Mouse (Mus musculus) intestine, postnatal 0 days (tissue): ENCODE data around the gene Lpar3. TPM values are rescaled to one million over a fixed set of nuclear protein-coding genes. Genes with fewer than 3 reads are reported as not detected.
A peak's percentile ranks its signal among the peaks of the same experiment; 100 is the strongest.

Source experiments
- ATAC-seq: fragments of 200-750 bp; cut with Nextera tagmentation; 2 replicates; pipeline ENCODE4 v1.8.0; 2017; ENCODE audit warnings: mild to moderate bottlenecking, moderate TSS enrichment, moderate library complexity
- H3K27ac ChIP-seq: fragments of 300-500 bp; sonication (generic); 2 replicates; pipeline ENCODE4 v1.5.1; 2014; ENCODE audit warnings: mild to moderate bottlenecking, low read depth, low read length, moderate library complexity
- H3K27me3 ChIP-seq: fragments of 300-500 bp; sonication (generic); replicated peaks from 2 replicates; pipeline ENCODE4 v1.6.1; 2014; ENCODE audit warnings: low read length, mixed read lengths; ENCODE audit not compliant: control insufficient read depth, insufficient read depth
- H3K36me3 ChIP-seq: fragments of 300-500 bp; sonication (generic); 2 replicates; pipeline ENCODE4 v1.6.1; 2014; ENCODE audit warnings: mild to moderate bottlenecking, moderate library complexity; ENCODE audit not compliant: control insufficient read depth, insufficient read depth
- H3K4me1 ChIP-seq: fragments of 300-500 bp; sonication (generic); replicated peaks from 2 replicates; pipeline ENCODE4 v1.6.1; 2014; ENCODE audit warnings: antibody characterized with exemption, low read length, mixed read lengths; ENCODE audit not compliant: control insufficient read depth, insufficient read depth
- H3K4me2 ChIP-seq: fragments of 300-500 bp; sonication (generic); replicated peaks from 2 replicates; pipeline ENCODE4 v1.6.1; 2014; ENCODE audit warnings: low read depth, mild to moderate bottlenecking, moderate library complexity
- H3K4me3 ChIP-seq: fragments of 300-500 bp; sonication (generic); 2 replicates; pipeline ENCODE4 v1.5.1; 2014; ENCODE audit warnings: low read depth, low read length
- H3K9ac ChIP-seq: fragments of 300-500 bp; sonication (generic); 2 replicates; pipeline ENCODE4 v1.6.1; 2014; ENCODE audit warnings: mild to moderate bottlenecking, low read depth, low read length
- H3K9me3 ChIP-seq: fragments of 300-500 bp; sonication (generic); 2 replicates; pipeline ENCODE4 v1.6.1; 2016; ENCODE audit warnings: mixed run types; ENCODE audit not compliant: control insufficient read depth
- CTCF ChIP-seq: sonication (generic); IDR thresholded peaks from 2 replicates; pipeline ENCODE4 v1.5.1; 2016; ENCODE audit warnings: low read depth, mild to moderate bottlenecking, control low read depth, antibody characterized with exemption, moderate library complexity
- WGBS: fragments of 180-500 bp; shearing (Covaris S2); extraction: QIAGEN DNeasy Blood & Tissue Kit; methylation state at CpG from one replicate; pipeline ENCODE4 v1.1.7; 2014; 5-methylcytosine and 5-hydroxymethylcytosine counted together
- polyA plus RNA-seq: library from polyadenylated mRNA; unstranded; fragments of >200 nt; fragmentation: Nextera tagmentation; extraction: Ambion mirVana; gene quantifications from 2 replicates; pipeline ENCODE4 v1.2.1, GENCODE M21; 2015

The Lpar3 gene
- polyA plus RNA-seq, 1 experiment from 2014 or later = 10.7 TPM

DNA sequence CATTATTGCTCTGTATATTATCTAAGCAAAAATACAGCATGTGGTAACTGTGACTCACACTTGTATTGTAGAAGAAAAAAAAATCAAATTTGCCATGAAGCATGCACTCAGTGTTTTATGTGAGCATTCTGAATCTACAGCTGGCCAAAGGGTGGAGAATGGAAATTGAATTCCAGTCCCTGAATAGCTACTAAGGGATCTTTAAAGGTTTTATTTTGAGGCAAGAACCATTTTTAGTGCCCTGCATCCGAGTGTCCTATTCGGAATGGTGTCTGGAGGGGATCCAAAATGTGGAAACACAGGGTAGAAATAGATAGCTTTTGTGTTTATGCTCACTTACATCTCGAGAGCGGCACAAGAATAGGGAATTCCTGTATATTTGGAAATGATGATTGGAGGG is 65.4 kb downstream of the Lpar3 start:
- Histone ChIP-seq H3K4me3 (no peak overlapping the region), H3K4me2 (no peak overlapping the region), H3K27ac (no peak overlapping the region), H3K9me3 (no peaks in the 10 kb centered on the region), H3K27me3 (no peaks in the 10 kb centered on the region), H3K4me1 (peaks cover 4% of the 10 kb centered on the region; the same call in 1 of the 2 replicates), H3K9ac (no peak overlapping the region), H3K36me3 (no peaks in the 10 kb centered on the region)
- 70% methylated on average over 4 of the region's 4 CpGs for WGBS
- no peak for TF ChIP-seq CTCF
- ATAC-seq = no peak

DNA sequence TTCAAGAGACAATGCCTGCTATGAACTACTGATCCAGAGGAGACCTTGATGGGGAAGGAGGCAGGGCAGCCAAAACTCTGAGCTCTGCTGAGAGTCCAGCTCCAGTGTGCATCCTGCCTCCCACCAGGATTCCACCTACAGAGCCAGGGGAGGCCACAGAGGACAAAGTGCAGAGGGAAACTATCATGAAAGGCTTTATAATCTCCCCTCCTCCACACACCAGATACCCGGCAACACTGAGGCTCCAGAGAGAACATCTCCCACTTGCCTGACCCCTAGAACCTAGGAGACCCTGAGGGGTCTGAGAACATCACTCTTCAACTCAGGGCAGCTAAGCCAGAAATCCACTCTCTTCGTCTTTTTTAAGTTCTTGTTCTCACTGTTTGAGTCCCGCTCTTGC is 71.2 kb downstream of the Lpar3 start:
- ATAC-seq = peak; percentile 72
- TF ChIP-seq CTCF = no peak
- Histone ChIP-seq H3K27ac (peak overlapping the region; percentile 2; the same call in 1 of the 2 replicates), H3K27me3 (no peaks in the 10 kb centered on the region), H3K4me1 (no peaks in the 10 kb centered on the region), H3K36me3 (no peaks in the 10 kb centered on the region), H3K4me2 (peak overlapping the region; percentile 17; the same call in 1 of the 2 replicates), H3K9me3 (no peaks in the 10 kb centered on the region), H3K4me3 (no peak overlapping the region), H3K9ac (no peak overlapping the region)
- 46% methylated on average over 3 of the region's 3 CpGs for WGBS

DNA sequence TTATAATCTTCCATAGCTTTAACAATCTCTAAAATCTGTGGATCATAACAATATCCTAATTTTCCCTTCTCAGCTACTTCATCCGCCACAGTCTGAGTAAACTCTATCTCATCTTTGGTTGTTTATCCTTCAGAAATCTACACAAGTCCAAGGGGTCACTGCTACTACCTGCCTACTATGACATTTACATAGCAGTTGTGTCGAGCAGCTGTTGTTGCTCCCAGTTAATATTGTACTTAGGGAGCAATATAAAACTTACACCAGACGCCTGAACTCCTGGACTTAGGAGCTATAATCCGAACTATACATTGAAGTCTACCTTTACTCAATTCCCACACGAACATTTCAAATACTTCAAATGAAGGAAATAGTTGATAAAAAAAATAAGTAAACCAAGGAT is 71.8 kb downstream of the Lpar3 start:
- TF ChIP-seq CTCF = no peak
- Histone ChIP-seq H3K27ac (0 out of 2 replicates have a peak overlapping the region, but pooled peaks have one; percentile 2), H3K9me3 (no peaks in the 10 kb centered on the region), H3K36me3 (no peaks in the 10 kb centered on the region), H3K4me1 (no peaks in the 10 kb centered on the region), H3K27me3 (no peaks in the 10 kb centered on the region), H3K4me3 (no peak overlapping the region), H3K4me2 (0 out of 2 replicates have a peak overlapping the region, but pooled peaks have one; percentile 17), H3K9ac (no peak overlapping the region)
- WGBS = 30% methylated on average over 5 of the region's 5 CpGs
- peak; percentile 98 for ATAC-seq

DNA sequence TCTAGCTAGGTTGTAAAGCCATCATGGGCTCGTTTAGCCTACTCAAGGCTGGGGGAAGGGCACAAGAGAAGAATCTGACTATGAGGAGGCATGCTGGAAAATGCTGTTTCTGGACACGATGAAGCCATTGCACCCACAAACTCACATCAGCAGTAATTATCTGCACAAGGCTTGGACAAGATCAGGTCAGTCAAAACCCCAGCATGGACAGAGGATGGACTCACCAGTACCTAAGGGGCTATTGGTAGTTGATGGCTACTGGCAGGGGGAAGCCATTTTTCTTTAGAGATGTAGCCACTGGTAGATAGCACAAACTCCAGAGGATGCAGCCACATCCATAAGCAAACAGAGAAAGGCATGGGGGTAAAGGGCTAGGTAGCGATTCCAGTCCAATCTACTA is 81.7 kb downstream of the Lpar3 start:
- Histone ChIP-seq H3K9me3 (no peaks in the 10 kb centered on the region), H3K4me2 (no peak overlapping the region), H3K36me3 (no peaks in the 10 kb centered on the region), H3K27ac (no peak overlapping the region), H3K27me3 (no peaks in the 10 kb centered on the region), H3K4me1 (no peaks in the 10 kb centered on the region), H3K4me3 (no peak overlapping the region), H3K9ac (no peak overlapping the region)
- 67% methylated on average over 3 of the region's 3 CpGs for WGBS
- ATAC-seq = no peak
- no peak for TF ChIP-seq CTCF

DNA sequence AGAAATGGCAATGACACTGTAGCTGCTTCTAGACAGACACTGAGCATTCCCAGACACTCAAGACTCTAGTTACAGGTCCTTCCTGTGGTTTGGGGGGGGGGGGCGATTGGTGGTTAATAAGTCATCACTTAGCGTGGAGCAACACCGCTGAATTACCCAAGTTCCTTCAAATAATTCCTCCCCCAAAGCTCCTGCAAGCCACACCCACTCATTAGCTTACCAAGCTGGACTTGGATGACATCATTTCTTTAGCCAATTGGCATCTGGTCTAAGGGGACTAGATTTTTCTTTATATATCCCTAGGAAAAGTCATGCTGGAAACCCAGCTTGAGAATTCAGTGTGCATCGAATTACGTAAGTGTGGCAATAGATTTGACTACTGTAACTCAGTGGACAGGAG is 82.4 kb downstream of the Lpar3 start:
- H3K36me3 ChIP-seq = no peaks in the 10 kb centered on the region
- no peaks in the 10 kb centered on the region for H3K27me3 ChIP-seq
- no peak for ATAC-seq
- no peaks in the 10 kb centered on the region for H3K9me3 ChIP-seq
- no peak overlapping the region for H3K27ac ChIP-seq
- WGBS = 75% methylated on average over 5 of the region's 5 CpGs
- H3K4me3 ChIP-seq = no peak overlapping the region
- H3K4me1 ChIP-seq = no peaks in the 10 kb centered on the region
- no peak overlapping the region for H3K4me2 ChIP-seq
- no peak for TF ChIP-seq CTCF
- no peak overlapping the region for H3K9ac ChIP-seq

DNA sequence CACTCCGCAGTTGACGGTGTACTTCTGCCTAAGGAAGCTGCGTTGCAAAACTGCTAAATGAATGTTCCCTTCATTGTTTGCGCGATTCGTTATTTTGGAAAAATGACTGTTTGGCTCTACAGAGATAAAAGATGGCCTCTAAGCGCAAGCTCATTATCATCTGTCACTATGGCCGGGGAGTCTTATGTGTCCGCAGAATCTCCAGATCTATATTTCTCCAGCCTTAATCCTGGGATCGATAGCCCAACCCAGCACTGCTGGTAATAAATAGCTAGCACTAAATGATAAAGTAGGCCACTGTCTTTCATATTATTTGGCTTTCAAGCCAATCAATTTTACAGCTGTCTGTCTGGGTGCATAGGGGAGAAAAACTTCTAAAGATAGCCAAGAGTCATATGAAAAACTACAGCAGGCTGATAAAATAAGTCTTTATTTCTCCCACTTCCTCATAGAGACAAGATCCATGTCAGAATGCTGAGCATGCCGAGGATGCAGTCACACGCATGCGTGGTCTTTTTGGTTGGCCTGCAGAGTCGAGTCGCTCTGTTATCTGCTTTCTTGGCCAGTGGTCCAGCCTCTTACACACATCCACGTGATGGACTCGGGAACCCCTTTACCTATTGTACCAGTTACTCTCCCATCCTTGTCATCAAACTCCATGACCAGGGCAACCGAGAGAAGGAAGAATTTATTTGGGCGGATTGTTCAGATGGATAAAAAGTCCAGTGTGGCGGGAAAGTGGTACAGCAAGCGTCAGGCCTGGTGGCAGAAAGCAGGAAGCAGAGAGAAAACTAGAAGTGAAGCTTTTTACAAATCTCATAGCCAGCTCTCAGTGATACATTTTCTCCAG is 84.0 kb downstream of the Lpar3 start:
- Histone ChIP-seq H3K36me3 (no peaks in the 10 kb centered on the region), H3K9ac (no peak overlapping the region), H3K4me2 (peak overlapping the region; percentile 24; the same call in 1 of the 2 replicates), H3K4me3 (no peak overlapping the region), H3K9me3 (no peaks in the 10 kb centered on the region), H3K4me1 (no peaks in the 10 kb centered on the region), H3K27ac (no peak overlapping the region), H3K27me3 (no peaks in the 10 kb centered on the region)
- peak; percentile 54; the same call in 1 of the 2 replicates for ATAC-seq
- WGBS = 42% methylated on average over 21 of the region's 21 CpGs
- TF ChIP-seq CTCF = no peak
